Mouse (Mus musculus) limb, embryonic 13.5 days (tissue): Measurements from ENCODE around the gene Fam168a. TPM values are rescaled to one million over a fixed set of nuclear protein-coding genes. Genes with fewer than 3 reads are reported as not detected.
A peak's percentile ranks its signal among the peaks of the same experiment; 100 is the strongest.

Experiments
- ATAC-seq: fragments of 200-750 bp; cut with Nextera tagmentation; 2 replicates; pipeline ENCODE4 v1.8.0; 2017; ENCODE audit warnings: low read depth, moderate number of reproducible peaks, moderate TSS enrichment; ENCODE audit not compliant: low FRiP score
- H3K27ac ChIP-seq: fragments of 300-500 bp; sonication (generic); 2 replicates; pipeline ENCODE4 v1.5.1; 2015; ENCODE audit warnings: inconsistent platforms, mild to moderate bottlenecking, moderate library complexity
- H3K27me3 ChIP-seq: fragments of 300-500 bp; sonication (generic); 2 replicates; pipeline ENCODE4 v1.6.1; 2015; ENCODE audit warnings: mild to moderate bottlenecking, inconsistent platforms
- H3K36me3 ChIP-seq: fragments of 300-500 bp; sonication (generic); 2 replicates; pipeline ENCODE4 v1.6.1; 2015; ENCODE audit warnings: inconsistent platforms, mild to moderate bottlenecking, moderate library complexity
- H3K4me1 ChIP-seq: fragments of 300-500 bp; sonication (generic); 2 replicates; pipeline ENCODE4 v1.6.1; 2015; ENCODE audit warnings: inconsistent platforms
- H3K4me2 ChIP-seq: fragments of 300-500 bp; sonication (generic); replicated peaks from 2 replicates; pipeline ENCODE4 v1.6.1; 2015; ENCODE audit warnings: inconsistent platforms, mild to moderate bottlenecking, moderate library complexity
- H3K4me3 ChIP-seq: fragments of 300-500 bp; sonication (generic); 2 replicates; pipeline ENCODE4 v1.5.1; 2015; ENCODE audit warnings: moderate library complexity, mild to moderate bottlenecking, inconsistent platforms
- H3K9ac ChIP-seq: fragments of 300-500 bp; sonication (generic); 2 replicates; pipeline ENCODE4 v1.6.1; 2015; ENCODE audit warnings: mild to moderate bottlenecking, inconsistent platforms
- H3K9me3 ChIP-seq: fragments of 300-500 bp; sonication (generic); 2 replicates; pipeline ENCODE4 v1.6.1; 2016; ENCODE audit warnings: inconsistent platforms
- WGBS: fragments of 180-500 bp; shearing (Covaris S2); methylation state at CpG from one replicate; pipeline ENCODE4 v1.1.7; 2015; 5-methylcytosine and 5-hydroxymethylcytosine counted together
- polyA plus RNA-seq: library from polyadenylated mRNA; unstranded; fragments of >200 nt; fragmentation: Nextera tagmentation; extraction: Ambion mirVana; gene quantifications from 2 replicates; pipeline ENCODE4 v1.2.1, GENCODE M21; 2015

Gene Fam168a
- polyA plus RNA-seq, result 56.2 and 62.8 TPM in 2 replicates

GRCm38 (mm10) chr7:100706143-100706841 is at the start of gene Fam168a:
Fam168a (plus strand) TSS chr7:100706635.
- Histone ChIP-seq H3K9me3 (no peaks in the 10 kb centered on the region), H3K27ac (peak within 1 kb of the TSS; percentile 97), H3K4me1 (peaks cover 17% of the 10 kb centered on the region), H3K4me3 (peak within 1 kb of the TSS; percentile 90), H3K27me3 (no peaks in the 10 kb centered on the region), H3K9ac (peak within 1 kb of the TSS; percentile 94), H3K36me3 (no peaks in the 10 kb centered on the region), H3K4me2 (peak within 1 kb of the TSS; percentile 91)
- peak; percentile 98 for ATAC-seq
- under 1% methylated on average over 36 of the region's 37 CpGs for WGBS

GRCm38 (mm10) chr7:100656739-100657138 is 49.7 kb upstream of the Fam168a start:
- H3K9ac ChIP-seq, result no peak overlapping the region
- no peaks in the 10 kb centered on the region for H3K9me3 ChIP-seq
- H3K36me3 ChIP-seq, result no peaks in the 10 kb centered on the region
- H3K27ac ChIP-seq, result no peak overlapping the region
- WGBS, result 21% methylated on average over 5 of the region's 5 CpGs
- no peak for ATAC-seq
- H3K4me2 ChIP-seq, result no peak overlapping the region
- H3K4me3 ChIP-seq, result no peak overlapping the region
- H3K27me3 ChIP-seq, result no peaks in the 10 kb centered on the region
- peaks cover 15% of the 10 kb centered on the region for H3K4me1 ChIP-seq

GRCm38 (mm10) chr7:100658093-100658578 is 48.3 kb upstream of the Fam168a start:
- Histone ChIP-seq H3K9me3 (no peaks in the 10 kb centered on the region), H3K9ac (no peak overlapping the region), H3K36me3 (no peaks in the 10 kb centered on the region), H3K27me3 (no peaks in the 10 kb centered on the region), H3K4me2 (peak overlapping the region; percentile 53), H3K4me1 (peaks cover 18% of the 10 kb centered on the region), H3K27ac (no peak overlapping the region), H3K4me3 (peak overlapping the region; percentile 16; the same call in 1 of the 2 replicates)
- 30% methylated on average over 18 of the region's 18 CpGs for WGBS
- ATAC-seq, result no peak

- Histone ChIP-seq H3K27ac (no peak overlapping the region), H3K9me3 (no peaks in the 10 kb centered on the region), H3K4me3 (no peak overlapping the region), H3K27me3 (no peaks in the 10 kb centered on the region), H3K4me1 (peaks cover 21% of the 10 kb centered on the region), H3K9ac (no peak overlapping the region), H3K4me2 (no peak overlapping the region), H3K36me3 (no peaks in the 10 kb centered on the region)
- 86% methylated on average over 7 of the region's 7 CpGs for WGBS
- ATAC-seq, result no peak
These were observed 45.2 kb upstream of the Fam168a start for GRCm38 (mm10) chr7:100661264-100661663.

- H3K4me1 ChIP-seq, result peaks cover 15% of the 10 kb centered on the region
- no peaks in the 10 kb centered on the region for H3K9me3 ChIP-seq
- no peaks in the 10 kb centered on the region for H3K36me3 ChIP-seq
- WGBS, result 77% methylated on average over 8 of the region's 8 CpGs
- H3K27ac ChIP-seq, result 0 out of 2 replicates have a peak within 1 kb of the TSS, but pooled peaks have one; percentile 15
- no peak within 1 kb of the TSS for H3K9ac ChIP-seq
- peak within 1 kb of the TSS; percentile 25; the same call in 1 of the 2 replicates for H3K4me2 ChIP-seq
- no peak for ATAC-seq
- no peaks in the 10 kb centered on the region for H3K27me3 ChIP-seq
- H3K4me3 ChIP-seq, result no peak within 1 kb of the TSS
These were observed 44.2 kb upstream of the Fam168a start, which contains the start of gene Plekhb1 for GRCm38 (mm10) chr7:100662231-100662630. Plekhb1 (minus strand) TSS chr7:100662414.

GRCm38 (mm10) chr7:100663190-100663589 is 43.2 kb upstream of the Fam168a start:
- peaks cover 12% of the 10 kb centered on the region for H3K4me1 ChIP-seq
- H3K9ac ChIP-seq, result no peak overlapping the region
- ATAC-seq, result peak; percentile 87
- H3K36me3 ChIP-seq, result no peaks in the 10 kb centered on the region
- H3K9me3 ChIP-seq, result no peaks in the 10 kb centered on the region
- no peak overlapping the region for H3K27ac ChIP-seq
- H3K27me3 ChIP-seq, result no peaks in the 10 kb centered on the region
- peak overlapping the region; percentile 25; the same call in 1 of the 2 replicates for H3K4me2 ChIP-seq
- H3K4me3 ChIP-seq, result no peak overlapping the region
- 3% methylated on average over 13 of the region's 13 CpGs for WGBS

GRCm38 (mm10) chr7:100663729-100664304 is 42.6 kb upstream of the Fam168a start:
- Histone ChIP-seq H3K4me3 (no peak overlapping the region), H3K9ac (no peak overlapping the region), H3K27me3 (no peaks in the 10 kb centered on the region), H3K4me2 (no peak overlapping the region), H3K27ac (no peak overlapping the region), H3K4me1 (peaks cover 9% of the 10 kb centered on the region), H3K9me3 (no peaks in the 10 kb centered on the region), H3K36me3 (no peaks in the 10 kb centered on the region)
- WGBS, result 70% methylated on average over 11 of the region's 11 CpGs
- 0 out of 2 replicates have a peak, but pooled peaks have one; percentile 12 for ATAC-seq

GRCm38 (mm10) chr7:100670646-100671045 is 35.8 kb upstream of the Fam168a start:
- Histone ChIP-seq H3K36me3 (no peaks in the 10 kb centered on the region), H3K27me3 (no peaks in the 10 kb centered on the region), H3K9me3 (no peaks in the 10 kb centered on the region), H3K27ac (no peak overlapping the region), H3K9ac (no peak overlapping the region), H3K4me3 (no peak overlapping the region), H3K4me2 (no peak overlapping the region), H3K4me1 (no peaks in the 10 kb centered on the region)
- ATAC-seq, result no peak
- WGBS, result 84% methylated on average over 5 of the region's 5 CpGs

GRCm38 (mm10) chr7:100673452-100673851 is 33.0 kb upstream of the Fam168a start:
- Histone ChIP-seq H3K9me3 (no peaks in the 10 kb centered on the region), H3K27ac (no peak overlapping the region), H3K27me3 (no peaks in the 10 kb centered on the region), H3K4me2 (no peak overlapping the region), H3K4me3 (no peak overlapping the region), H3K4me1 (peaks cover 4% of the 10 kb centered on the region), H3K36me3 (no peaks in the 10 kb centered on the region), H3K9ac (no peak overlapping the region)
- WGBS, result 79% methylated on average over 7 of the region's 7 CpGs
- ATAC-seq, result no peak

- H3K9ac ChIP-seq, result no peak overlapping the region
- no peak overlapping the region for H3K4me3 ChIP-seq
- H3K4me1 ChIP-seq, result peaks cover 16% of the 10 kb centered on the region
- ATAC-seq, result no peak
- WGBS, result 88% methylated on average over 2 of the region's 2 CpGs
- no peaks in the 10 kb centered on the region for H3K9me3 ChIP-seq
- no peak overlapping the region for H3K27ac ChIP-seq
- H3K27me3 ChIP-seq, result no peaks in the 10 kb centered on the region
- H3K4me2 ChIP-seq, result no peak overlapping the region
- no peaks in the 10 kb centered on the region for H3K36me3 ChIP-seq
These were observed 31.5 kb upstream of the Fam168a start for GRCm38 (mm10) chr7:100674941-100675340.

GRCm38 (mm10) chr7:100678052-100678451 is 28.4 kb upstream of the Fam168a start:
- no peak overlapping the region for H3K4me2 ChIP-seq
- H3K27me3 ChIP-seq, result no peaks in the 10 kb centered on the region
- H3K9me3 ChIP-seq, result no peaks in the 10 kb centered on the region
- no peaks in the 10 kb centered on the region for H3K36me3 ChIP-seq
- no peak overlapping the region for H3K4me3 ChIP-seq
- H3K4me1 ChIP-seq, result peaks cover 16% of the 10 kb centered on the region
- ATAC-seq, result no peak
- H3K27ac ChIP-seq, result peak overlapping the region; percentile 34
- no peak overlapping the region for H3K9ac ChIP-seq
- 67% methylated on average over 5 of the region's 5 CpGs for WGBS
